Mouse (Mus musculus) lung, postnatal 10 days (tissue): ENCODE measurements around the gene Ntng2.

ENCODE experiments used
- DNase-seq: peaks from one replicate; pipeline ENCODE4 v3.0.0; 2021

The Ntng2 gene

DNA sequence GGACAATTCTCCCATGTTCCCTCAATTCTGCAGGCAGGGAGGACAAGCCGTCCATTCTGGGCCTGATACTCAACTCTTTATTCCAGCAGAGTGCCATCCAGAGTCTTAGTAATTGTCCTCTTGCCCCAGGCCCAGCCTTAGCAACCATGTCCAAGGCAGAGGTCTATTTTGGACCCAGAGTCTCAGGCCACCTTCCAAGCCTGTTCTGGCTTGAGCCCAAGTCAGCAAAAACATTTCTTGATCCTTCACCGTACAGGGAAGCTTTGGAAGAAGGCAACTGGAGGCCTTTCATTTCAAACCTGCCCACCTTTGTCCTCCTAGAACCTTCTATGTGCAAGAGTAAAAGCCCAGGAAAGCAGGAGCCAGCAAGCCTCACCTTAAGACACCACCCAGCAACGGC lies 17.8 kb downstream of the Ntng2 start:
- DNase-seq, result no peak

DNA sequence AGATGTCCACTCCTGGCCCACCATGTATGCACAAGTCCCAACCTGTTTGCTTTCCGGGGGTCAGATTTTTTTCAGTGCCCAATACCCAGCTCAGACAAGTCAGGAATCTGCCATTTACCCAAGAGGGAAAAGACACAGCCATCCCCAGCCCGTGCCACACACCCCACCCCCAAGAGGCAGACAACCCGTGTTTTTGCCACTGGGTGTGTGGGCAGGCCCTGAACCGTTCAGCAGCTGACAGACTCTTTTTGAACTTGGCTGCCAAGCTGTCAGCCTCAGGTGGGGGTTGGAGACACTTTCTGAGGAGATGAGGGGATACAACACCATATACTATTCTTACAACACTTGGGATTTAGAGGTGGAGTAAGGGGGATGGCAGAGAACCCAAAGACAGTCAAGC lies 18.8 kb downstream of the Ntng2 start:
- no peak for DNase-seq

GRCm38 (mm10) chr2:29230191-29230835 lies 22.5 kb downstream of the Ntng2 start:
- DNase-seq, result no peak

- DNase-seq, result no peak
Measured at GRCm38 (mm10) chr2:29226671-29227070, 26.1 kb downstream of the Ntng2 start.

GRCm38 (mm10) chr2:29223591-29224262 lies 29.1 kb downstream of the Ntng2 start:
- no peak for DNase-seq

DNA sequence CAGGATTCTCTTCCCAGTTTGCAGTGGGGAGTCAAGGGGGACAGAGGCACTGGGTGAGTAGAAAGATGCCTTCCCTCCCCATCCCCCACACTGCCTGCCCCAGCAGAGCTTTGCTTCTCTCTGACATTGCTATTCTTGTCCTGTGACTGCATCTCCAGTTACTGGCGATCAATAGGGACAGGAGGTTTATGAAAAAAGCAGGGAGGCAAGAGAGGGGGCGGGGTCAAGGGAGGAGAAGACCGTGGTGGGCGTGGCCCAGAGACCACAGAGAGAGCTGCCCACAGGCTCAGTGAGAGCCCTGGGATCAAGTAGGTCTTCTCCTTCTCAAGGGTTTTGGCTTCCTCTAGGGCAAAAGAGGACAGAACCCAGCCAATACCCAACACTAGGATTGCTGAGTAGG lies 30.5 kb downstream of the Ntng2 start:
- peak; percentile 62 for DNase-seq

DNA sequence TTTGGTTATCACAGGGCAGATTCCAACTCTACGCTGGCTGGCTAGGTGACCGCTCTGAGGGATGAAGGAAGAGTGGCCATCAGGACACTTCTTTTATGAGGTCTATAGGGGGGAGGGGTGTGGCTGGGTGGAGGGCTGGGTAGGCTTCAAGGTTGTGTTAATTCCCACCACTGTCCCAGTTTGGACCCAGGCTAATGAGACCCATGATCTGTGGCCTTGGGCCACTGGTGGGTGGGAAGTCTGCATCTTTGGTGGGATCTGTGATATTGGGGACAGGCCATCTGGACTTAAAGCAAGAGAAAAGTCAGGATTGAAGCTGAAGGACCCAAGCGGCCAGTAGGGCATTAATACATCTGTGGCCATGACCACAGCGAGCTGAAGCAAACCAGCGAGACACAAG lies 34.0 kb downstream of the Ntng2 start:
- DNase-seq, result no peak

- DNase-seq, result peak; percentile 83
Measured at GRCm38 (mm10) chr2:29217897-29218296, 34.9 kb downstream of the Ntng2 start.

- no peak for DNase-seq
Measured at GRCm38 (mm10) chr2:29217042-29217441, 35.8 kb downstream of the Ntng2 start.

- peak; percentile 71 for DNase-seq
Measured at GRCm38 (mm10) chr2:29216286-29217012, 36.4 kb downstream of the Ntng2 start.

GRCm38 (mm10) chr2:29206156-29206555 lies 46.6 kb downstream of the Ntng2 start:
- DNase-seq, result no peak

DNA sequence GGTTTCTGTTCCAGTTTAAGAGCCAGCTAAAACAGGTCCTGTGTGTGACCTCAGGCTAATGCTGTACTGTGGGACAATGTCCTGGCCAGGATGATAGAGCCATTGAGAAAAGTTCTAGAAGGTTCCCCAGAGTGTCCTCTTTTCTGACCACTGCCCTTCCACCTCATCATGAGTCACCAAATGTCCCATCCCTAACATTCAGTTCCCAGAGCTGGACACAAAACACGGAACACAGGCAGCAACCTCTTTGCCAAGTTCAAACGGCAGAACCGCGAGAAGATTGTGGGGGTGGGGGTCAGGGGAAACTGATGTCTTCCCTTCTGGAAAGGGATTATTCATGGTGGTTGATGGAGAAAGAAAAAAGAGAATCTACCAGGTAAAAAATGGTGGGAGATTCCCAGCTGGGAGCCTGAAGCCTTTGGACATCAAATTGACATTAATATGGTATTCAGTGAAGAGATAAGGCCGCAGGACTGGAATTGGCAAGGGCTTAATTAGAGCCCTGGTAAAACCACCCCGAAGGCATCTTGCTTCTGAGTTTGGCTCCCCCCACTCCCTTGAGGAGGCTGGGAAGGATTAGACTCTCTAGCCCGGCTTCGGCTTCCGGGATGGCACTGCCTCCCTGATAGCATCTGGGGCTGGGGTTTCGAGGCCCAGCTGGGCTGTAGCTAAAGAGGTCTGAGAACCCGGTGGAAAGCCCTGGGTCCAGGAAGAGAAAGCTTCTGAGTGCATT lies 51.4 kb downstream of the Ntng2 start:
- DNase-seq, result no peak

- peak; percentile 71 for DNase-seq
Measured at GRCm38 (mm10) chr2:29199909-29200308, 52.9 kb downstream of the Ntng2 start.

- DNase-seq, result no peak
Measured at GRCm38 (mm10) chr2:29198446-29198845, 54.4 kb downstream of the Ntng2 start.

GRCm38 (mm10) chr2:29196844-29197243 lies 56.0 kb downstream of the Ntng2 start:
- DNase-seq, result no peak

- peak; percentile 86 for DNase-seq
Measured at GRCm38 (mm10) chr2:29194547-29195463, 58.0 kb downstream of the Ntng2 start.

DNA sequence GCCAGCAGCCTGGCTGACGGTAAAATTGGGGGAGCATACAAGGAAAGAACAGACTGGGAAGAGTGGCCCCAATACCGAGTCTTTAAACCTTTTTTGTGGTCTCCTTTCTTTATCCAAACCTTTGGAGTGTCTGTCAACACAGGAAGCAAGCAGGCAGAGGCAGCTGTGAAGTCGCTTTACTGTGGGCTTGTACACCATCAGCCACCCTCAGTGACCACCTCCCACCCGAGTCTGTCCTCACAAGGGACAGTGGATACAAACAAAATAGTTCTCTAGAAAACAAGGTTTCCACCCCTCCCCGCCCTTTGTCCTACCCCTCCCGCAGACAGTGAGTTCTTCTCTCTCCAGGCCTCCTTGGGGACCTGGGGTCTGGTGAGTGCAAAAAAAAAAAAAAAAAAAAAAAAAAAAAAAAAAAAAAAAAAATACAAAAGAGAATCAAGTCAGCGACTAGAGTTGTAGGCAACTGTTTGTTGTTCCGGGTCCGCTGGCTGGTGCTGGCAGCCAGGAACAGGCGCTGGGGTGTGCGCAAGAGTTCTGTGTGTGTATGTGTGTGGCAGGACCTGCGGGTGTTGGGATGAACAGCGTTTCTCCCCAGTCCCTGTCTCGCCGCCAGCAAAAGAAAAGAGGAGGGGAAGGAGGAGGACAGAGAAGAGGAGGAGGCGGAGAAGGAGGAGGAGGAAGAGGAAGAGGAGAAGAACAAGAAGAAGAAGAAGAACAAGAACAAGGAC lies 58.8 kb downstream of the Ntng2 start:
- DNase-seq, result peak; percentile 42

GRCm38 (mm10) chr2:29192629-29193278 lies 60.1 kb downstream of the Ntng2 start:
- peak; percentile 32 for DNase-seq

- no peak for DNase-seq
Measured at GRCm38 (mm10) chr2:29191216-29192215, 61.3 kb downstream of the Ntng2 start.

GRCm38 (mm10) chr2:29190392-29190791 lies 62.4 kb downstream of the Ntng2 start:
- no peak for DNase-seq
